Mouse (Mus musculus): ENCODE measurements around the gene 2010111I01Rik.

DNA sequence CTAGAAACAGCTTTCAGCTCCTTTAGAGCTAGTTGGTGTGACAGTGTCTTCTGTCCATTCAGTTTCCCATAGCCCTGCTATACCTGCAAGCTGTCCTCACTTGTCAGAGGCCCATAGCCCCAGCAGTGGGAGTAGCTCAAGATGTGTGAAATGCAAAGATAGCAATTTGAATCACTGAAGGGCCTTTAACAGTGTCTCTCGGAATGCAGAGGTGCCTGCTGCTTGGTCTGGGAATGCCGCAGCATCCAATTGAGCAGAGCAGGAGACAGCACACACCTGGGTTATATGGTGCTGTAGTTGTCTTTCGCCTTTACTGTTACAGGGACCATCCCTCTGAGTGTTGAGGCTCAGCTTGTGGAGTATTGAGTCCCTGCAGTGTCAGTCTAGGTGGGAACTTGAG lies 329.0 kb downstream of the 2010111I01Rik start:
- TF ChIP-seq CTCF (IDR thresholded peaks at IDR 0.05; ENCODE audit: low read depth), result no peak
- no peak for TF ChIP-seq EP300 (IDR thresholded peaks at IDR 0.05; ENCODE audit: low read depth)

All from heart, postnatal 0 days (tissue).